Mouse (Mus musculus): ENCODE results near the gene Cdkl1. TPM values are rescaled to one million over a fixed set of nuclear protein-coding genes. Genes with fewer than 3 reads are reported as not detected.

Cdkl1 gene
- total RNA-seq, 2 experiments from 2014 or later = 4.9 to 5.9 TPM

GRCm38 (mm10) chr12:69788380-69788779, 2.7 kb downstream of the Cdkl1 start:
- intact Hi-C loops (cut with DNase I) = no loop called here
- no peak for DNase-seq (ENCODE audit: low spot score)

- no peak for DNase-seq (ENCODE audit: low spot score)
- intact Hi-C loops (cut with DNase I) = no loop called here
Observed at GRCm38 (mm10) chr12:69785471-69785870, 5.6 kb downstream of the Cdkl1 start.

- no peak for DNase-seq (ENCODE audit: low spot score)
- intact Hi-C loops (cut with DNase I) = no loop called here
Observed at GRCm38 (mm10) chr12:69783247-69784025, 7.6 kb downstream of the Cdkl1 start.

- DNase-seq (ENCODE audit: low spot score) = no peak
- intact Hi-C loops (cut with DNase I) = no loop called here
Observed at GRCm38 (mm10) chr12:69781935-69782650, 9.0 kb downstream of the Cdkl1 start.

GRCm38 (mm10) chr12:69781480-69781879, 9.6 kb downstream of the Cdkl1 start:
- no peak for DNase-seq (ENCODE audit: low spot score)
- intact Hi-C loops (cut with DNase I) = no loop called here

GRCm38 (mm10) chr12:69777957-69778356, 13.1 kb downstream of the Cdkl1 start:
- intact Hi-C loops (cut with DNase I) = no loop called here
- no peak for DNase-seq (ENCODE audit: low spot score)

- intact Hi-C loops (cut with DNase I) = no loop called here
- DNase-seq (ENCODE audit: low spot score) = no peak
Observed at GRCm38 (mm10) chr12:69777341-69777730, 13.7 kb downstream of the Cdkl1 start.

GRCm38 (mm10) chr12:69776607-69777340, 14.3 kb downstream of the Cdkl1 start:
- intact Hi-C loops (cut with DNase I) = no loop called here
- DNase-seq (ENCODE audit: low spot score) = no peak

- no peak for DNase-seq (ENCODE audit: low spot score)
- intact Hi-C loops (cut with DNase I) = no loop called here
Observed at GRCm38 (mm10) chr12:69768841-69769240, 22.2 kb downstream of the Cdkl1 start.

- no peak for DNase-seq (ENCODE audit: low spot score)
- intact Hi-C loops (cut with DNase I) = no loop called here
Observed at GRCm38 (mm10) chr12:69767476-69768258, 23.4 kb downstream of the Cdkl1 start.

- DNase-seq (ENCODE audit: low spot score) = no peak
- intact Hi-C loops (cut with DNase I) = no loop called here
Observed at GRCm38 (mm10) chr12:69766185-69766904, 24.7 kb downstream of the Cdkl1 start.

GRCm38 (mm10) chr12:69765543-69765942, 25.5 kb downstream of the Cdkl1 start:
- intact Hi-C loops (cut with DNase I) = no loop called here
- DNase-seq (ENCODE audit: low spot score) = no peak

- intact Hi-C loops (cut with DNase I) = loop anchor here (2.0 kb wide), 1 partner anchor 29 kb away; the partner anchor contains the start of gene Cdkl1
- peak; percentile 12 for DNase-seq (ENCODE audit: low spot score)
Observed at GRCm38 (mm10) chr12:69761603-69762002, 29.5 kb downstream of the Cdkl1 start.

- intact Hi-C loops (cut with DNase I) = loop anchor here (2.0 kb wide), 1 partner anchor 30 kb away; the partner anchor contains the start of gene Cdkl1
- no peak for DNase-seq (ENCODE audit: low spot score)
Observed at GRCm38 (mm10) chr12:69760743-69761406, 30.2 kb downstream of the Cdkl1 start.

GRCm38 (mm10) chr12:69760014-69760413, 31.1 kb downstream of the Cdkl1 start:
- intact Hi-C loops (cut with DNase I) = loop anchor here (2.0 kb wide), 1 partner anchor 31 kb away; the partner anchor contains the start of gene Cdkl1
- DNase-seq (ENCODE audit: low spot score) = no peak

- no peak for DNase-seq (ENCODE audit: low spot score)
- intact Hi-C loops (cut with DNase I) = loop anchor here (5.0 kb wide), 1 partner anchor 68 kb away; no protein-coding TSS in a partner anchor
Observed at GRCm38 (mm10) chr12:69759267-69759885, 31.7 kb downstream of the Cdkl1 start.

GRCm38 (mm10) chr12:69758221-69759185, 32.6 kb downstream of the Cdkl1 start:
- intact Hi-C loops (cut with DNase I) = loop anchor here (5.0 kb wide), 1 partner anchor 69 kb away; no protein-coding TSS in a partner anchor
- no peak for DNase-seq (ENCODE audit: low spot score)

Measured in heart, postnatal 25 days (tissue).